Mouse (Mus musculus): ENCODE data around the gene Dpf3. TPM values are rescaled to one million over a fixed set of nuclear protein-coding genes. Genes with fewer than 3 reads are reported as not detected.

Gene Dpf3
- total RNA-seq, 4 experiments from 2014 or later = 16.3 to 26.0 (median 20.2) TPM

GRCm38 (mm10) chr12:83342035-83342874, 145.3 kb downstream of the Dpf3 start:
- peak; percentile 44 to 54 for DNase-seq (ENCODE audit: low spot score in 2 of 2)

GRCm38 (mm10) chr12:83340960-83341359, 146.6 kb downstream of the Dpf3 start:
- DNase-seq (ENCODE audit: low spot score in 2 of 2) = no peak

GRCm38 (mm10) chr12:83338345-83338744, 149.2 kb downstream of the Dpf3 start:
- no peak for DNase-seq (ENCODE audit: low spot score in 2 of 2)

GRCm38 (mm10) chr12:83337776-83338149, 149.8 kb downstream of the Dpf3 start:
- no peak for DNase-seq (ENCODE audit: low spot score in 2 of 2)

- DNase-seq (ENCODE audit: low spot score in 2 of 2) = no peak
These were observed 150.3 kb downstream of the Dpf3 start for GRCm38 (mm10) chr12:83337077-83337775.

- no peak for DNase-seq (ENCODE audit: low spot score in 2 of 2)
These were observed 157.5 kb downstream of the Dpf3 start for GRCm38 (mm10) chr12:83330056-83330455.

GRCm38 (mm10) chr12:83328899-83329298, 158.6 kb downstream of the Dpf3 start:
- no peak for DNase-seq (ENCODE audit: low spot score in 2 of 2)

GRCm38 (mm10) chr12:83328491-83328890, 159.0 kb downstream of the Dpf3 start:
- no peak for DNase-seq (ENCODE audit: low spot score in 2 of 2)

- no peak for DNase-seq (ENCODE audit: low spot score in 2 of 2)
These were observed 160.1 kb downstream of the Dpf3 start for GRCm38 (mm10) chr12:83327451-83327850.

- no peak for DNase-seq (ENCODE audit: low spot score in 2 of 2)
These were observed 166.8 kb downstream of the Dpf3 start for GRCm38 (mm10) chr12:83320725-83321124.

GRCm38 (mm10) chr12:83317646-83318443, 169.7 kb downstream of the Dpf3 start:
- DNase-seq (ENCODE audit: low spot score in 2 of 2) = no peak

- no peak for DNase-seq (ENCODE audit: low spot score in 2 of 2)
These were observed 172.8 kb downstream of the Dpf3 start for GRCm38 (mm10) chr12:83314666-83315065.

GRCm38 (mm10) chr12:83312818-83313217, 174.7 kb downstream of the Dpf3 start:
- DNase-seq (ENCODE audit: low spot score in 2 of 2) = no peak

GRCm38 (mm10) chr12:83310567-83310966, 176.9 kb downstream of the Dpf3 start:
- no peak for DNase-seq (ENCODE audit: low spot score in 2 of 2)

- no peak for DNase-seq (ENCODE audit: low spot score in 2 of 2)
These were observed 178.3 kb downstream of the Dpf3 start for GRCm38 (mm10) chr12:83309031-83309804.

- DNase-seq (ENCODE audit: low spot score in 2 of 2) = no peak
These were observed 178.9 kb downstream of the Dpf3 start for GRCm38 (mm10) chr12:83308627-83309026.

GRCm38 (mm10) chr12:83303221-83303620, 184.3 kb downstream of the Dpf3 start:
- no peak for DNase-seq (ENCODE audit: low spot score in 2 of 2)

- DNase-seq (ENCODE audit: low spot score in 2 of 2) = peak; percentile 22 to 25
These were observed 185.0 kb downstream of the Dpf3 start for GRCm38 (mm10) chr12:83302320-83303153.

GRCm38 (mm10) chr12:83301616-83302319, 185.7 kb downstream of the Dpf3 start:
- DNase-seq (ENCODE audit: low spot score in 2 of 2) = no peak
